Mouse (Mus musculus): Measurements from ENCODE around the gene Lmo3. TPM values are rescaled to one million over a fixed set of nuclear protein-coding genes. Genes with fewer than 3 reads are reported as not detected.
A peak's percentile ranks its signal among the peaks of the same experiment; 100 is the strongest.

Lmo3 gene
- polyA plus RNA-seq, 1 experiment from 2014 or later = 0.54 TPM

- no peaks in the 10 kb centered on the region for H3K9me3 ChIP-seq
- H3K4me3 ChIP-seq = no peak overlapping the region
- no peaks in the 10 kb centered on the region for H3K36me3 ChIP-seq
- WGBS = 78% methylated on average over 3 of the region's 3 CpGs
- no peak overlapping the region for H3K27ac ChIP-seq
- H3K27me3 ChIP-seq (ENCODE audit: insufficient read depth, poor library complexity, severe bottlenecking) = no peaks in the 10 kb centered on the region
- no peak for DNase-seq (ENCODE audit: low spot score)
- H3K4me1 ChIP-seq = no peaks in the 10 kb centered on the region
Measured at GRCm38 (mm10) chr6:138482834-138483233, 98.9 kb downstream of the Lmo3 start.

GRCm38 (mm10) chr6:138477611-138478010 lies 104.2 kb downstream of the Lmo3 start:
- Histone ChIP-seq H3K4me1 (no peaks in the 10 kb centered on the region), H3K36me3 (no peaks in the 10 kb centered on the region), H3K27me3 (ENCODE audit: insufficient read depth, poor library complexity, severe bottlenecking) (no peaks in the 10 kb centered on the region), H3K4me3 (no peak overlapping the region), H3K27ac (no peak overlapping the region), H3K9me3 (no peaks in the 10 kb centered on the region)
- WGBS = 10% methylated on average over 5 of the region's 5 CpGs
- DNase-seq (ENCODE audit: low spot score) = peak; percentile 85

- Histone ChIP-seq H3K4me3 (no peak overlapping the region), H3K36me3 (no peaks in the 10 kb centered on the region), H3K4me1 (no peaks in the 10 kb centered on the region), H3K27ac (no peak overlapping the region), H3K9me3 (no peaks in the 10 kb centered on the region), H3K27me3 (ENCODE audit: insufficient read depth, poor library complexity, severe bottlenecking) (no peaks in the 10 kb centered on the region)
- WGBS = 61% methylated on average over 4 of the region's 4 CpGs
- DNase-seq (ENCODE audit: low spot score) = no peak
Measured at GRCm38 (mm10) chr6:138469204-138469603, 112.6 kb downstream of the Lmo3 start.

GRCm38 (mm10) chr6:138444515-138445048 lies 137.2 kb downstream of the Lmo3 start:
- no peak overlapping the region for H3K4me3 ChIP-seq
- DNase-seq (ENCODE audit: low spot score) = no peak
- 74% methylated on average over 3 of the region's 3 CpGs for WGBS

GRCm38 (mm10) chr6:138437351-138437750 lies 144.4 kb downstream of the Lmo3 start:
- no peaks in the 10 kb centered on the region for H3K9me3 ChIP-seq
- 63% methylated on average over 3 of the region's 3 CpGs for WGBS
- H3K36me3 ChIP-seq = no peaks in the 10 kb centered on the region
- no peak overlapping the region for H3K27ac ChIP-seq
- no peaks in the 10 kb centered on the region for H3K4me1 ChIP-seq
- DNase-seq (ENCODE audit: low spot score) = no peak
- H3K4me3 ChIP-seq = no peak overlapping the region
- no peaks in the 10 kb centered on the region for H3K27me3 ChIP-seq (ENCODE audit: insufficient read depth, poor library complexity, severe bottlenecking)

More at GRCm38 (mm10) chr6:138444515-138445048, 137.2 kb downstream of the Lmo3 start:
- H3K27ac ChIP-seq = no peak overlapping the region
- no peaks in the 10 kb centered on the region for H3K27me3 ChIP-seq (ENCODE audit: insufficient read depth, poor library complexity, severe bottlenecking)
- no peaks in the 10 kb centered on the region for H3K4me1 ChIP-seq
- H3K36me3 ChIP-seq = no peaks in the 10 kb centered on the region
- H3K9me3 ChIP-seq = no peaks in the 10 kb centered on the region

- no peak for DNase-seq (ENCODE audit: low spot score)
- H3K27me3 ChIP-seq (ENCODE audit: insufficient read depth, poor library complexity, severe bottlenecking) = no peaks in the 10 kb centered on the region
- H3K4me1 ChIP-seq = no peaks in the 10 kb centered on the region
- no peak overlapping the region for H3K27ac ChIP-seq
- no peaks in the 10 kb centered on the region for H3K9me3 ChIP-seq
- no peaks in the 10 kb centered on the region for H3K36me3 ChIP-seq
- H3K4me3 ChIP-seq = no peak overlapping the region
- 73% methylated on average over 3 of the region's 3 CpGs for WGBS
Measured at GRCm38 (mm10) chr6:138436813-138437212, 145.0 kb downstream of the Lmo3 start.

GRCm38 (mm10) chr6:138427394-138427793 lies 154.4 kb downstream of the Lmo3 start:
- Histone ChIP-seq H3K9me3 (no peaks in the 10 kb centered on the region), H3K4me1 (0 out of 2 replicates have a peak, but pooled peaks cover 4% of the 10 kb centered on the region)

GRCm38 (mm10) chr6:138426894-138427293 lies 154.9 kb downstream of the Lmo3 start:
- no peaks in the 10 kb centered on the region for H3K9me3 ChIP-seq
- WGBS = 43% methylated on average over 3 of the region's 3 CpGs
- no peak for DNase-seq (ENCODE audit: low spot score)

More at GRCm38 (mm10) chr6:138427394-138427793, 154.4 kb downstream of the Lmo3 start:
- H3K27ac ChIP-seq = no peak overlapping the region
- H3K27me3 ChIP-seq (ENCODE audit: insufficient read depth, poor library complexity, severe bottlenecking) = no peaks in the 10 kb centered on the region
- WGBS = 24% methylated on average over 6 of the region's 6 CpGs
- H3K4me3 ChIP-seq = no peak overlapping the region
- H3K36me3 ChIP-seq = no peaks in the 10 kb centered on the region
- DNase-seq (ENCODE audit: low spot score) = no peak

GRCm38 (mm10) chr6:138424514-138425225 lies 157.1 kb downstream of the Lmo3 start:
- H3K4me1 ChIP-seq = peaks cover 17% of the 10 kb centered on the region
- H3K9me3 ChIP-seq = no peaks in the 10 kb centered on the region
- no peaks in the 10 kb centered on the region for H3K36me3 ChIP-seq
- H3K27me3 ChIP-seq (ENCODE audit: insufficient read depth, poor library complexity, severe bottlenecking) = peaks cover 13% of the 10 kb centered on the region
- no peak overlapping the region for H3K4me3 ChIP-seq
- H3K27ac ChIP-seq = no peak overlapping the region
- WGBS = 71% methylated on average over 9 of the region's 9 CpGs
- no peak for DNase-seq (ENCODE audit: low spot score)

More at GRCm38 (mm10) chr6:138426894-138427293, 154.9 kb downstream of the Lmo3 start:
- Histone ChIP-seq H3K4me3 (no peak overlapping the region), H3K27ac (no peak overlapping the region), H3K36me3 (no peaks in the 10 kb centered on the region), H3K27me3 (ENCODE audit: insufficient read depth, poor library complexity, severe bottlenecking) (0 out of 2 replicates have a peak, but pooled peaks cover 4% of the 10 kb centered on the region), H3K4me1 (0 out of 2 replicates have a peak, but pooled peaks cover 4% of the 10 kb centered on the region)

- no peak for DNase-seq (ENCODE audit: low spot score)
- 0% methylated on average over 16 of the region's 16 CpGs for WGBS
- Histone ChIP-seq H3K27ac (peak overlapping the region; percentile 60; the same call in 1 of the 2 replicates), H3K4me1 (peaks cover 17% of the 10 kb centered on the region), H3K27me3 (ENCODE audit: insufficient read depth, poor library complexity, severe bottlenecking) (peaks cover 13% of the 10 kb centered on the region), H3K36me3 (no peaks in the 10 kb centered on the region), H3K9me3 (no peaks in the 10 kb centered on the region), H3K4me3 (peak overlapping the region; percentile 61)
Measured at GRCm38 (mm10) chr6:138422671-138423321, 159.0 kb downstream of the Lmo3 start.

- peaks cover 13% of the 10 kb centered on the region for H3K27me3 ChIP-seq (ENCODE audit: insufficient read depth, poor library complexity, severe bottlenecking)
- no peak overlapping the region for H3K27ac ChIP-seq
- H3K4me3 ChIP-seq = peak overlapping the region; percentile 61
- 1% methylated on average over 24 of the region's 24 CpGs for WGBS
- no peaks in the 10 kb centered on the region for H3K36me3 ChIP-seq
- DNase-seq (ENCODE audit: low spot score) = no peak
- H3K9me3 ChIP-seq = no peaks in the 10 kb centered on the region
- peaks cover 17% of the 10 kb centered on the region for H3K4me1 ChIP-seq
Measured at GRCm38 (mm10) chr6:138421931-138422531, 159.7 kb downstream of the Lmo3 start.

GRCm38 (mm10) chr6:138421191-138421613 lies 160.6 kb downstream of the Lmo3 start:
- no peak for DNase-seq (ENCODE audit: low spot score)
- 5% methylated on average over 14 of the region's 14 CpGs for WGBS
- Histone ChIP-seq H3K4me1 (peaks cover 17% of the 10 kb centered on the region), H3K36me3 (no peaks in the 10 kb centered on the region), H3K27ac (peak overlapping the region; percentile 36; the same call in 1 of the 2 replicates), H3K9me3 (no peaks in the 10 kb centered on the region), H3K27me3 (ENCODE audit: insufficient read depth, poor library complexity, severe bottlenecking) (peaks cover 13% of the 10 kb centered on the region), H3K4me3 (peak overlapping the region; percentile 61)

- Histone ChIP-seq H3K36me3 (no peaks in the 10 kb centered on the region), H3K27ac (no peak overlapping the region), H3K4me3 (peak overlapping the region; percentile 61; the same call in 1 of the 2 replicates), H3K27me3 (ENCODE audit: insufficient read depth, poor library complexity, severe bottlenecking) (peaks cover 13% of the 10 kb centered on the region), H3K4me1 (peaks cover 17% of the 10 kb centered on the region), H3K9me3 (no peaks in the 10 kb centered on the region)
- 1% methylated on average over 3 of the region's 3 CpGs for WGBS
- DNase-seq (ENCODE audit: low spot score) = no peak
Measured at GRCm38 (mm10) chr6:138420536-138420891, 161.3 kb downstream of the Lmo3 start.

Measured in heart, embryonic 10.5 days (tissue).